Mouse (Mus musculus) intestine, postnatal 0 days (tissue): ENCODE results near the gene Cdk15. TPM values are rescaled to one million over a fixed set of nuclear protein-coding genes. Genes with fewer than 3 reads are reported as not detected.

Experiments
- ATAC-seq: fragments of 200-750 bp; cut with Nextera tagmentation; 2 replicates; pipeline ENCODE4 v1.8.0; 2017; ENCODE audit warnings: mild to moderate bottlenecking, moderate TSS enrichment, moderate library complexity
- H3K27ac ChIP-seq: fragments of 300-500 bp; sonication (generic); 2 replicates; pipeline ENCODE4 v1.5.1; 2014; ENCODE audit warnings: mild to moderate bottlenecking, low read depth, low read length, moderate library complexity
- H3K27me3 ChIP-seq: fragments of 300-500 bp; sonication (generic); replicated peaks from 2 replicates; pipeline ENCODE4 v1.6.1; 2014; ENCODE audit warnings: low read length, mixed read lengths; ENCODE audit not compliant: control insufficient read depth, insufficient read depth
- H3K36me3 ChIP-seq: fragments of 300-500 bp; sonication (generic); 2 replicates; pipeline ENCODE4 v1.6.1; 2014; ENCODE audit warnings: mild to moderate bottlenecking, moderate library complexity; ENCODE audit not compliant: control insufficient read depth, insufficient read depth
- H3K4me1 ChIP-seq: fragments of 300-500 bp; sonication (generic); replicated peaks from 2 replicates; pipeline ENCODE4 v1.6.1; 2014; ENCODE audit warnings: antibody characterized with exemption, low read length, mixed read lengths; ENCODE audit not compliant: control insufficient read depth, insufficient read depth
- H3K4me2 ChIP-seq: fragments of 300-500 bp; sonication (generic); replicated peaks from 2 replicates; pipeline ENCODE4 v1.6.1; 2014; ENCODE audit warnings: low read depth, mild to moderate bottlenecking, moderate library complexity
- H3K4me3 ChIP-seq: fragments of 300-500 bp; sonication (generic); 2 replicates; pipeline ENCODE4 v1.5.1; 2014; ENCODE audit warnings: low read depth, low read length
- H3K9ac ChIP-seq: fragments of 300-500 bp; sonication (generic); 2 replicates; pipeline ENCODE4 v1.6.1; 2014; ENCODE audit warnings: mild to moderate bottlenecking, low read depth, low read length
- H3K9me3 ChIP-seq: fragments of 300-500 bp; sonication (generic); 2 replicates; pipeline ENCODE4 v1.6.1; 2016; ENCODE audit warnings: mixed run types; ENCODE audit not compliant: control insufficient read depth
- CTCF ChIP-seq: sonication (generic); IDR thresholded peaks from 2 replicates; pipeline ENCODE4 v1.5.1; 2016; ENCODE audit warnings: low read depth, mild to moderate bottlenecking, control low read depth, antibody characterized with exemption, moderate library complexity
- WGBS: fragments of 180-500 bp; shearing (Covaris S2); extraction: QIAGEN DNeasy Blood & Tissue Kit; methylation state at CpG from one replicate; pipeline ENCODE4 v1.1.7; 2014; 5-methylcytosine and 5-hydroxymethylcytosine counted together
- polyA plus RNA-seq: library from polyadenylated mRNA; unstranded; fragments of >200 nt; fragmentation: Nextera tagmentation; extraction: Ambion mirVana; gene quantifications from 2 replicates; pipeline ENCODE4 v1.2.1, GENCODE M21; 2015

Cdk15 gene
- polyA plus RNA-seq, 1 experiment from 2014 or later: not detected

GRCm38 (mm10) chr1:59326854-59327395 is 70.2 kb downstream of the Cdk15 start:
- no peak for ATAC-seq
- Histone ChIP-seq H3K36me3 (no peaks in the 10 kb centered on the region), H3K27ac (no peak overlapping the region)

GRCm38 (mm10) chr1:59332737-59333385 is 76.2 kb downstream of the Cdk15 start:
- H3K4me1 ChIP-seq: no peaks in the 10 kb centered on the region
- WGBS: 53% methylated on average over 13 of the region's 13 CpGs

More at GRCm38 (mm10) chr1:59326854-59327395, 70.2 kb downstream of the Cdk15 start:
- 62% methylated on average over 10 of the region's 10 CpGs for WGBS
- no peak overlapping the region for H3K9ac ChIP-seq
- no peak overlapping the region for H3K4me2 ChIP-seq
- H3K4me3 ChIP-seq: no peak overlapping the region
- TF ChIP-seq CTCF: no peak
- H3K27me3 ChIP-seq: no peaks in the 10 kb centered on the region
- H3K9me3 ChIP-seq: no peaks in the 10 kb centered on the region
- no peaks in the 10 kb centered on the region; the same call in 1 of the 2 replicates for H3K4me1 ChIP-seq

GRCm38 (mm10) chr1:59333386-59333759 is 76.7 kb downstream of the Cdk15 start:
- Histone ChIP-seq H3K36me3 (no peaks in the 10 kb centered on the region), H3K9me3 (no peaks in the 10 kb centered on the region), H3K9ac (no peak overlapping the region), H3K4me2 (no peak overlapping the region), H3K27ac (no peak overlapping the region), H3K4me3 (no peak overlapping the region), H3K4me1 (no peaks in the 10 kb centered on the region), H3K27me3 (no peaks in the 10 kb centered on the region)
- no peak for ATAC-seq
- no peak for TF ChIP-seq CTCF
- WGBS: 70% methylated on average over 5 of the region's 5 CpGs

More at GRCm38 (mm10) chr1:59332737-59333385, 76.2 kb downstream of the Cdk15 start:
- no peaks in the 10 kb centered on the region for H3K9me3 ChIP-seq
- H3K9ac ChIP-seq: no peak overlapping the region
- H3K27me3 ChIP-seq: no peaks in the 10 kb centered on the region
- H3K4me3 ChIP-seq: no peak overlapping the region
- no peak for ATAC-seq
- no peaks in the 10 kb centered on the region for H3K36me3 ChIP-seq
- no peak overlapping the region for H3K4me2 ChIP-seq
- TF ChIP-seq CTCF: no peak
- H3K27ac ChIP-seq: no peak overlapping the region

GRCm38 (mm10) chr1:59333860-59334561 is 77.3 kb downstream of the Cdk15 start:
- no peak for TF ChIP-seq CTCF
- no peak overlapping the region for H3K4me3 ChIP-seq
- H3K4me1 ChIP-seq: no peaks in the 10 kb centered on the region
- H3K27me3 ChIP-seq: no peaks in the 10 kb centered on the region
- no peak overlapping the region for H3K9ac ChIP-seq
- no peak overlapping the region for H3K27ac ChIP-seq
- no peaks in the 10 kb centered on the region for H3K36me3 ChIP-seq
- H3K4me2 ChIP-seq: no peak overlapping the region
- WGBS: 67% methylated on average over 10 of the region's 10 CpGs
- H3K9me3 ChIP-seq: no peaks in the 10 kb centered on the region
- no peak for ATAC-seq

- 53% methylated on average over 4 of the region's 4 CpGs for WGBS
- no peaks in the 10 kb centered on the region for H3K27me3 ChIP-seq
- no peak overlapping the region for H3K9ac ChIP-seq
- no peak overlapping the region for H3K4me3 ChIP-seq
- no peak overlapping the region for H3K4me2 ChIP-seq
- no peak for ATAC-seq
- no peaks in the 10 kb centered on the region for H3K36me3 ChIP-seq
- TF ChIP-seq CTCF: no peak
- no peaks in the 10 kb centered on the region for H3K9me3 ChIP-seq
- no peaks in the 10 kb centered on the region for H3K4me1 ChIP-seq
- H3K27ac ChIP-seq: no peak overlapping the region
Observed at GRCm38 (mm10) chr1:59334562-59334890, 77.8 kb downstream of the Cdk15 start.

- Histone ChIP-seq H3K4me3 (no peak overlapping the region), H3K27me3 (no peaks in the 10 kb centered on the region), H3K4me1 (no peaks in the 10 kb centered on the region), H3K27ac (no peak overlapping the region), H3K9ac (no peak overlapping the region), H3K36me3 (no peaks in the 10 kb centered on the region), H3K9me3 (no peaks in the 10 kb centered on the region), H3K4me2 (no peak overlapping the region)
- 94% methylated on average over 1 of the region's 1 CpGs for WGBS
- TF ChIP-seq CTCF: no peak
- ATAC-seq: no peak
Observed at GRCm38 (mm10) chr1:59336256-59336655, 79.5 kb downstream of the Cdk15 start.
